Mouse (Mus musculus) neural tube, embryonic 12.5 days (tissue): ENCODE data around the gene Foxo3. TPM values are rescaled to one million over a fixed set of nuclear protein-coding genes. Genes with fewer than 3 reads are reported as not detected.

Experiments
- ATAC-seq: fragments of 200-750 bp; cut with Nextera tagmentation; 2 replicates; pipeline ENCODE4 v1.8.0; 2017; ENCODE audit warnings: low read depth, mild to moderate bottlenecking, moderate TSS enrichment, moderate library complexity; ENCODE audit not compliant: low FRiP score
- H3K27ac ChIP-seq: fragments of 300-500 bp; sonication (generic); 2 replicates; pipeline ENCODE4 v1.5.1; 2016
- H3K27me3 ChIP-seq: fragments of 300-500 bp; sonication (generic); replicated peaks from 2 replicates; pipeline ENCODE4 v1.6.1; 2016; ENCODE audit warnings: mild to moderate bottlenecking
- H3K36me3 ChIP-seq: fragments of 300-500 bp; sonication (generic); 2 replicates; pipeline ENCODE4 v1.6.1; 2016; ENCODE audit warnings: mild to moderate bottlenecking
- H3K4me1 ChIP-seq: fragments of 300-500 bp; sonication (generic); 2 replicates; pipeline ENCODE4 v1.6.1; 2016
- H3K4me2 ChIP-seq: fragments of 300-500 bp; sonication (generic); replicated peaks from 2 replicates; pipeline ENCODE4 v1.6.1; 2016; ENCODE audit warnings: mild to moderate bottlenecking
- H3K4me3 ChIP-seq: fragments of 300-500 bp; sonication (generic); 2 replicates; pipeline ENCODE4 v1.5.1; 2016
- H3K9ac ChIP-seq: fragments of 300-500 bp; sonication (generic); 2 replicates; pipeline ENCODE4 v1.6.1; 2016; ENCODE audit warnings: mild to moderate bottlenecking
- H3K9me3 ChIP-seq: fragments of 300-500 bp; sonication (generic); 2 replicates; pipeline ENCODE4 v1.6.1; 2016; ENCODE audit warnings: mild to moderate bottlenecking
- whole genome bisulfite sequencing: fragments of 180-500 bp; shearing (Covaris S2); methylation state at CpG from one replicate; pipeline ENCODE4 v1.1.7; 2016; 5-methylcytosine and 5-hydroxymethylcytosine counted together
- polyA plus RNA-seq: library from polyadenylated mRNA; unstranded; fragments of >200 nt; fragmentation: Nextera tagmentation; extraction: Ambion mirVana; gene quantifications from 2 replicates; pipeline ENCODE4 v1.2.1, GENCODE M21; 2016

Gene Foxo3
- polyA plus RNA-seq, 1 experiment from 2014 or later = 3.4 TPM

- H3K4me3 ChIP-seq = no peak overlapping the region
- peaks cover 14% of the 10 kb centered on the region; the same call in 1 of the 2 replicates for H3K36me3 ChIP-seq
- H3K27me3 ChIP-seq = no peaks in the 10 kb centered on the region
- H3K4me2 ChIP-seq = no peak overlapping the region
- no peaks in the 10 kb centered on the region for H3K9me3 ChIP-seq
- 95% methylated on average over 3 of the region's 3 CpGs for WGBS
- H3K9ac ChIP-seq = no peak overlapping the region
- no peak for ATAC-seq
- no peak overlapping the region for H3K27ac ChIP-seq
- H3K4me1 ChIP-seq = no peaks in the 10 kb centered on the region
Observed at GRCm38 (mm10) chr10:42262061-42262460, 14.5 kb downstream of the Foxo3 start.

- H3K27ac ChIP-seq = no peak overlapping the region
- H3K4me1 ChIP-seq = no peaks in the 10 kb centered on the region
- WGBS = 94% methylated on average over 8 of the region's 8 CpGs
- ATAC-seq = no peak
- H3K36me3 ChIP-seq = peaks cover 5% of the 10 kb centered on the region; the same call in 1 of the 2 replicates
- no peaks in the 10 kb centered on the region for H3K27me3 ChIP-seq
- H3K9me3 ChIP-seq = no peaks in the 10 kb centered on the region
- no peak overlapping the region for H3K4me3 ChIP-seq
- no peak overlapping the region for H3K4me2 ChIP-seq
- no peak overlapping the region for H3K9ac ChIP-seq
Observed at GRCm38 (mm10) chr10:42261103-42261502, 15.5 kb downstream of the Foxo3 start.

- H3K4me2 ChIP-seq = no peak overlapping the region
- no peaks in the 10 kb centered on the region for H3K4me1 ChIP-seq
- WGBS = 78% methylated on average over 8 of the region's 8 CpGs
- no peaks in the 10 kb centered on the region for H3K9me3 ChIP-seq
- H3K36me3 ChIP-seq = no peaks in the 10 kb centered on the region
- no peaks in the 10 kb centered on the region for H3K27me3 ChIP-seq
- ATAC-seq = no peak
- H3K9ac ChIP-seq = no peak overlapping the region
- H3K27ac ChIP-seq = no peak overlapping the region
- H3K4me3 ChIP-seq = no peak overlapping the region
Observed at GRCm38 (mm10) chr10:42260523-42260922, 16.0 kb downstream of the Foxo3 start.

- H3K36me3 ChIP-seq = no peaks in the 10 kb centered on the region
- H3K4me1 ChIP-seq = no peaks in the 10 kb centered on the region
- ATAC-seq = no peak
Observed at GRCm38 (mm10) chr10:42259602-42260001, 17.0 kb downstream of the Foxo3 start.

GRCm38 (mm10) chr10:42257985-42258384 lies 18.6 kb downstream of the Foxo3 start:
- Histone ChIP-seq H3K9ac (no peak overlapping the region), H3K27me3 (no peaks in the 10 kb centered on the region), H3K36me3 (no peaks in the 10 kb centered on the region), H3K27ac (no peak overlapping the region), H3K4me2 (no peak overlapping the region), H3K4me1 (no peaks in the 10 kb centered on the region), H3K9me3 (no peaks in the 10 kb centered on the region), H3K4me3 (no peak overlapping the region)
- WGBS = 95% methylated on average over 7 of the region's 7 CpGs
- no peak for ATAC-seq

More at GRCm38 (mm10) chr10:42259602-42260001, 17.0 kb downstream of the Foxo3 start:
- Histone ChIP-seq H3K27ac (no peak overlapping the region), H3K4me3 (no peak overlapping the region), H3K9me3 (no peaks in the 10 kb centered on the region), H3K27me3 (no peaks in the 10 kb centered on the region), H3K9ac (no peak overlapping the region), H3K4me2 (no peak overlapping the region)
- 77% methylated on average over 4 of the region's 4 CpGs for WGBS

- H3K9me3 ChIP-seq = no peaks in the 10 kb centered on the region
- ATAC-seq = no peak
- WGBS = 96% methylated on average over 5 of the region's 5 CpGs
- H3K4me2 ChIP-seq = no peak overlapping the region
- no peak overlapping the region for H3K4me3 ChIP-seq
- H3K4me1 ChIP-seq = peaks cover 11% of the 10 kb centered on the region
- no peak overlapping the region for H3K9ac ChIP-seq
- no peaks in the 10 kb centered on the region for H3K36me3 ChIP-seq
- H3K27ac ChIP-seq = no peak overlapping the region
- no peaks in the 10 kb centered on the region for H3K27me3 ChIP-seq
Observed at GRCm38 (mm10) chr10:42254788-42255187, 21.8 kb downstream of the Foxo3 start.

GRCm38 (mm10) chr10:42251749-42252323 lies 24.7 kb downstream of the Foxo3 start:
- Histone ChIP-seq H3K9me3 (no peaks in the 10 kb centered on the region), H3K4me1 (peaks cover 19% of the 10 kb centered on the region), H3K36me3 (no peaks in the 10 kb centered on the region), H3K9ac (no peak overlapping the region), H3K4me2 (no peak overlapping the region), H3K4me3 (no peak overlapping the region), H3K27me3 (no peaks in the 10 kb centered on the region), H3K27ac (no peak overlapping the region)
- no peak for ATAC-seq
- WGBS = 54% methylated on average over 8 of the region's 8 CpGs

- H3K9me3 ChIP-seq = no peaks in the 10 kb centered on the region
- H3K4me2 ChIP-seq = no peak overlapping the region
- no peak overlapping the region for H3K27ac ChIP-seq
- no peak overlapping the region for H3K9ac ChIP-seq
- H3K36me3 ChIP-seq = no peaks in the 10 kb centered on the region
- ATAC-seq = no peak
- peaks cover 19% of the 10 kb centered on the region for H3K4me1 ChIP-seq
- no peaks in the 10 kb centered on the region for H3K27me3 ChIP-seq
- H3K4me3 ChIP-seq = no peak overlapping the region
- 59% methylated on average over 7 of the region's 7 CpGs for WGBS
Observed at GRCm38 (mm10) chr10:42251203-42251602, 25.4 kb downstream of the Foxo3 start.

GRCm38 (mm10) chr10:42249965-42250364 lies 26.6 kb downstream of the Foxo3 start:
- Histone ChIP-seq H3K27me3 (no peaks in the 10 kb centered on the region), H3K36me3 (no peaks in the 10 kb centered on the region), H3K4me1 (peaks cover 19% of the 10 kb centered on the region), H3K9ac (no peak overlapping the region), H3K9me3 (no peaks in the 10 kb centered on the region), H3K4me2 (no peak overlapping the region), H3K4me3 (no peak overlapping the region), H3K27ac (no peak overlapping the region)
- ATAC-seq = no peak
- WGBS = 77% methylated on average over 2 of the region's 2 CpGs

- WGBS = 75% methylated on average over 5 of the region's 5 CpGs
- Histone ChIP-seq H3K9me3 (no peaks in the 10 kb centered on the region), H3K27me3 (no peaks in the 10 kb centered on the region), H3K9ac (no peak overlapping the region), H3K36me3 (no peaks in the 10 kb centered on the region), H3K4me2 (no peak overlapping the region), H3K27ac (no peak overlapping the region), H3K4me3 (no peak overlapping the region), H3K4me1 (peaks cover 19% of the 10 kb centered on the region)
- no peak for ATAC-seq
Observed at GRCm38 (mm10) chr10:42248644-42249043, 27.9 kb downstream of the Foxo3 start.

GRCm38 (mm10) chr10:42248156-42248555 lies 28.4 kb downstream of the Foxo3 start:
- WGBS = 77% methylated on average over 4 of the region's 4 CpGs
- H3K27ac ChIP-seq = no peak overlapping the region
- ATAC-seq = no peak

GRCm38 (mm10) chr10:42247125-42247816 lies 29.3 kb downstream of the Foxo3 start:
- peaks cover 19% of the 10 kb centered on the region for H3K4me1 ChIP-seq
- no peaks in the 10 kb centered on the region for H3K36me3 ChIP-seq
- H3K27me3 ChIP-seq = no peaks in the 10 kb centered on the region
- no peaks in the 10 kb centered on the region for H3K9me3 ChIP-seq
- H3K4me2 ChIP-seq = no peak overlapping the region
- H3K9ac ChIP-seq = no peak overlapping the region
- no peak overlapping the region for H3K27ac ChIP-seq
- H3K4me3 ChIP-seq = no peak overlapping the region
- no peak for ATAC-seq
- 79% methylated on average over 11 of the region's 11 CpGs for WGBS

More at GRCm38 (mm10) chr10:42248156-42248555, 28.4 kb downstream of the Foxo3 start:
- H3K27me3 ChIP-seq = no peaks in the 10 kb centered on the region
- no peak overlapping the region for H3K4me3 ChIP-seq
- peaks cover 19% of the 10 kb centered on the region for H3K4me1 ChIP-seq
- no peaks in the 10 kb centered on the region for H3K36me3 ChIP-seq
- no peaks in the 10 kb centered on the region for H3K9me3 ChIP-seq
- H3K9ac ChIP-seq = no peak overlapping the region
- H3K4me2 ChIP-seq = no peak overlapping the region

- H3K4me2 ChIP-seq = no peak overlapping the region
- WGBS = 56% methylated on average over 3 of the region's 3 CpGs
- H3K27me3 ChIP-seq = no peaks in the 10 kb centered on the region
- H3K9ac ChIP-seq = no peak overlapping the region
- H3K9me3 ChIP-seq = no peaks in the 10 kb centered on the region
- no peak for ATAC-seq
- no peak overlapping the region for H3K4me3 ChIP-seq
- no peaks in the 10 kb centered on the region for H3K36me3 ChIP-seq
- no peak overlapping the region for H3K27ac ChIP-seq
- peaks cover 13% of the 10 kb centered on the region; the same call in 1 of the 2 replicates for H3K4me1 ChIP-seq
Observed at GRCm38 (mm10) chr10:42246483-42246882, 30.1 kb downstream of the Foxo3 start.
